Mouse (Mus musculus): ENCODE measurements around the gene Rhbdf1.

GRCm38 (mm10) chr11:32181246-32181645 lies 40.9 kb downstream of the Rhbdf1 start:
- TF ChIP-seq EP300 (IDR thresholded peaks at IDR 0.05; ENCODE audit: low read depth) (no peak), CTCF (IDR thresholded peaks at IDR 0.05; ENCODE audit: low read depth) (no peak)

All from heart, postnatal 0 days (tissue).